Mouse (Mus musculus) cortical plate, adult 2 months (tissue): ENCODE measurements around the gene Fbxl22. TPM values are rescaled to one million over a fixed set of nuclear protein-coding genes. Genes with fewer than 3 reads are reported as not detected.

Experiments
- H3K27ac ChIP-seq: fragments of 200-500 bp; 2 replicates; pipeline ENCODE4 v1.5.1; 2012; ENCODE audit warnings: low read length, control low read depth, inconsistent platforms; ENCODE audit not compliant: insufficient read depth
- H3K4me1 ChIP-seq: fragments of 200-500 bp; 2 replicates; pipeline ENCODE4 v1.6.1; 2011; ENCODE audit warnings: low read length; ENCODE audit not compliant: control insufficient read depth, insufficient read depth
- H3K4me3 ChIP-seq: fragments of 200-500 bp; 2 replicates; pipeline ENCODE4 v1.5.1; 2011; ENCODE audit warnings: mild to moderate bottlenecking, low read length, control low read depth; ENCODE audit not compliant: insufficient read depth
- CTCF ChIP-seq: fragments of 200-500 bp; IDR thresholded peaks from 2 replicates; pipeline ENCODE4 v1.5.1; 2011; ENCODE audit warnings: mild to moderate bottlenecking, control low read depth, low read length; ENCODE audit not compliant: insufficient read depth; ENCODE audit errors: extremely low read depth
- POLR2A ChIP-seq: fragments of 200-500 bp; IDR thresholded peaks from 2 replicates; pipeline ENCODE4 v1.6.1; 2011; ENCODE audit warnings: mild to moderate bottlenecking, low read length, control low read depth; ENCODE audit not compliant: insufficient read depth; ENCODE audit errors: extremely low read depth
- polyA plus RNA-seq: library from polyadenylated mRNA; depleted of rRNA; stranded (reverse); fragments of >200 nt; gene quantifications from 2 replicates; pipeline ENCODE4 v1.2.3, GENCODE M21; 2012; rRNA removed

Fbxl22 gene
- polyA plus RNA-seq, result 0.34 and 0.40 TPM in 2 replicates

GRCm38 (mm10) chr9:66514256-66514770 lies at the start of gene Fbxl22:
Fbxl22 (minus strand) TSS chr9:66514593.
- peaks cover 5% of the 10 kb centered on the region; the same call in 1 of the 2 replicates for H3K4me1 ChIP-seq
- no peak within 1 kb of the TSS for H3K4me3 ChIP-seq
- H3K27ac ChIP-seq, result no peak within 1 kb of the TSS
- TF ChIP-seq CTCF, result peak; percentile 57
- no peak for TF ChIP-seq POLR2A

- H3K27ac ChIP-seq, result no peak overlapping the region
- TF ChIP-seq CTCF (no peak), POLR2A (no peak)
- no peak overlapping the region for H3K4me3 ChIP-seq
- no peaks in the 10 kb centered on the region for H3K4me1 ChIP-seq
Observed at GRCm38 (mm10) chr9:66562215-66562614, 47.8 kb upstream of the Fbxl22 start.

GRCm38 (mm10) chr9:66561496-66561895 lies 47.1 kb upstream of the Fbxl22 start:
- H3K27ac ChIP-seq, result no peak overlapping the region
- no peak overlapping the region for H3K4me3 ChIP-seq
- TF ChIP-seq POLR2A (no peak), CTCF (no peak)
- H3K4me1 ChIP-seq, result no peaks in the 10 kb centered on the region

GRCm38 (mm10) chr9:66560728-66561127 lies 46.3 kb upstream of the Fbxl22 start:
- no peak for TF ChIP-seq POLR2A
- TF ChIP-seq CTCF, result no peak
- H3K4me1 ChIP-seq, result no peaks in the 10 kb centered on the region
- no peak overlapping the region for H3K4me3 ChIP-seq
- no peak overlapping the region for H3K27ac ChIP-seq

GRCm38 (mm10) chr9:66560295-66560694 lies 45.9 kb upstream of the Fbxl22 start:
- Histone ChIP-seq H3K27ac (no peak overlapping the region), H3K4me1 (no peaks in the 10 kb centered on the region), H3K4me3 (no peak overlapping the region)
- TF ChIP-seq POLR2A (no peak), CTCF (no peak)

GRCm38 (mm10) chr9:66558971-66559370 lies 44.6 kb upstream of the Fbxl22 start:
- no peak overlapping the region for H3K27ac ChIP-seq

GRCm38 (mm10) chr9:66542785-66543184 lies 28.4 kb upstream of the Fbxl22 start:
- TF ChIP-seq POLR2A, result no peak
- TF ChIP-seq CTCF, result no peak

More at GRCm38 (mm10) chr9:66558971-66559370, 44.6 kb upstream of the Fbxl22 start:
- TF ChIP-seq POLR2A, result no peak
- TF ChIP-seq CTCF, result no peak
- H3K4me3 ChIP-seq, result no peak overlapping the region
- H3K4me1 ChIP-seq, result no peaks in the 10 kb centered on the region

GRCm38 (mm10) chr9:66521595-66521994 lies 7.2 kb upstream of the Fbxl22 start:
- Histone ChIP-seq H3K4me1 (no peaks in the 10 kb centered on the region), H3K4me3 (no peak overlapping the region), H3K27ac (no peak overlapping the region)
- TF ChIP-seq POLR2A (no peak), CTCF (no peak)

More at GRCm38 (mm10) chr9:66542785-66543184, 28.4 kb upstream of the Fbxl22 start:
- Histone ChIP-seq H3K4me3 (no peak overlapping the region), H3K4me1 (no peaks in the 10 kb centered on the region), H3K27ac (no peak overlapping the region)

- Histone ChIP-seq H3K4me3 (no peak overlapping the region), H3K27ac (no peak overlapping the region), H3K4me1 (no peaks in the 10 kb centered on the region)
- TF ChIP-seq POLR2A, result no peak
- TF ChIP-seq CTCF, result no peak
Observed at GRCm38 (mm10) chr9:66520299-66520698, 5.9 kb upstream of the Fbxl22 start.

- H3K27ac ChIP-seq, result no peak overlapping the region
Observed at GRCm38 (mm10) chr9:66518901-66519300, 4.5 kb upstream of the Fbxl22 start.

More at GRCm38 (mm10) chr9:66518901-66519300, 4.5 kb upstream of the Fbxl22 start:
- TF ChIP-seq CTCF (no peak), POLR2A (no peak)
- peaks cover 4% of the 10 kb centered on the region; the same call in 1 of the 2 replicates for H3K4me1 ChIP-seq
- no peak overlapping the region for H3K4me3 ChIP-seq
